In genomic region chr10:80703643-80704042, GRCm38 (mm10) we compare ENCODE assay signal across 8 mouse cellular contexts. TPM values are rescaled to one million over a fixed set of nuclear protein-coding genes. Genes with fewer than 3 reads are reported as not detected.
DNase-seq lines count a peak whose midpoint lies in the region; ATAC-seq and TF ChIP-seq lines count a peak whose summit lies in the region.

No protein-coding gene starts in this region.

- peaks cover 36% of the 10 kb centered on the region for H3K36me3 ChIP-seq in lung, embryonic 14.5 days (ENCODE audit: insufficient read depth)
- peaks cover 40% of the 10 kb centered on the region for H3K36me3 ChIP-seq in limb, embryonic 10.5 days
- peaks cover 33% of the 10 kb centered on the region for H3K36me3 ChIP-seq in neural tube, embryonic 15.5 days

- no peak for TF ChIP-seq CTCF in lung, embryonic 14.5 days (IDR thresholded peaks at IDR 0.05; ENCODE audit: low read depth)

- WGBS in lung, embryonic 14.5 days = 81% methylated on average over 5 of the region's 5 CpGs
- 86% methylated on average over 5 of the region's 5 CpGs for WGBS in limb, embryonic 10.5 days
- WGBS in neural tube, embryonic 15.5 days = 89% methylated on average over 5 of the region's 5 CpGs

- peak overlapping the region; percentile 59; the same call in 1 of the 2 replicates for H3K4me3 ChIP-seq in lung, embryonic 14.5 days (ENCODE audit: low read depth, low read length)
- H3K4me3 ChIP-seq in limb, embryonic 10.5 days = no peak overlapping the region
- H3K4me3 ChIP-seq in neural tube, embryonic 15.5 days (replicated peaks) = peak overlapping the region; percentile 67

- no peaks in the 10 kb centered on the region for H3K9me3 ChIP-seq in lung, embryonic 14.5 days (ENCODE audit: low read depth, low read length)
- no peaks in the 10 kb centered on the region for H3K9me3 ChIP-seq in limb, embryonic 10.5 days (replicated peaks)
- no peaks in the 10 kb centered on the region for H3K9me3 ChIP-seq in neural tube, embryonic 15.5 days (replicated peaks)

- peaks cover 12% of the 10 kb centered on the region for H3K4me1 ChIP-seq in lung, embryonic 14.5 days (ENCODE audit: insufficient read depth)
- peaks cover 39% of the 10 kb centered on the region for H3K4me1 ChIP-seq in limb, embryonic 10.5 days
- H3K4me1 ChIP-seq in neural tube, embryonic 15.5 days = peaks cover 44% of the 10 kb centered on the region

- no peaks in the 10 kb centered on the region for H3K27me3 ChIP-seq in lung, embryonic 14.5 days (ENCODE audit: insufficient read depth, low read length)
- no peaks in the 10 kb centered on the region for H3K27me3 ChIP-seq in limb, embryonic 10.5 days (ENCODE audit: low read depth, poor library complexity, severe bottlenecking)
- H3K27me3 ChIP-seq in neural tube, embryonic 15.5 days (replicated peaks) = no peaks in the 10 kb centered on the region

- no peak overlapping the region for H3K27ac ChIP-seq in lung, embryonic 14.5 days (ENCODE audit: low read depth)
- H3K27ac ChIP-seq in limb, embryonic 10.5 days = 0 out of 2 replicates have a peak overlapping the region, but pooled peaks have one; percentile 87
- peak overlapping the region; percentile 89; the same call in 1 of the 2 replicates for H3K27ac ChIP-seq in neural tube, embryonic 15.5 days (replicated peaks)

- peak; percentile 70 for DNase-seq in cerebellum, adult 11-12 months
- DNase-seq in cerebellum, adult 8-10 months = no peak
- no peak for DNase-seq in lung, embryonic 14.5 days
- DNase-seq in lung, postnatal 4 days = no peak
- DNase-seq in limb, embryonic 10.5 days (ENCODE audit: low spot score) = no peak
- no peak for DNase-seq in lung, postnatal 14 days
- DNase-seq in adipocyte (ENCODE audit: low spot score) = no peak

- peak overlapping the region; percentile 80 for H3K4me2 ChIP-seq in lung, embryonic 14.5 days
- peak overlapping the region; percentile 86 for H3K4me2 ChIP-seq in neural tube, embryonic 15.5 days

- no peak overlapping the region for H3K9ac ChIP-seq in lung, embryonic 14.5 days
- H3K9ac ChIP-seq in neural tube, embryonic 15.5 days (replicated peaks) = peak overlapping the region; percentile 68

- ATAC-seq in lung, embryonic 14.5 days (ENCODE audit: insufficient read depth) = no peak
- no peak for ATAC-seq in neural tube, embryonic 15.5 days (ENCODE audit: low FRiP score)

RNA-seq across cellular contexts. Expression of gene Izumo4, which starts 1.7 kb away (rescaled TPM):
- polyA plus RNA-seq in lung, embryonic 14.5 days (2014; fragmentation: Nextera tagmentation; extraction: Ambion mirVana) = 6.7 and 7.3 TPM in 2 replicates
- polyA plus RNA-seq in limb, embryonic 10.5 days (2016; fragmentation: Nextera tagmentation; extraction: Ambion mirVana) = 8.6 and 10.8 TPM in 2 replicates
- 43.3 and 46.8 TPM in 2 replicates for polyA plus RNA-seq in neural tube, embryonic 15.5 days (2015; fragmentation: Nextera tagmentation; extraction: Ambion mirVana)

RNA-seq across cellular contexts. Expression of gene Mob3a, which starts 1.9 kb away (rescaled TPM):
- polyA plus RNA-seq in lung, embryonic 14.5 days (2014; fragmentation: Nextera tagmentation; extraction: Ambion mirVana) = 35.1 and 40.3 TPM in 2 replicates
- 48.2 and 54.7 TPM in 2 replicates for polyA plus RNA-seq in limb, embryonic 10.5 days (2016; fragmentation: Nextera tagmentation; extraction: Ambion mirVana)
- polyA plus RNA-seq in neural tube, embryonic 15.5 days (2015; fragmentation: Nextera tagmentation; extraction: Ambion mirVana) = 53.0 and 58.8 TPM in 2 replicates

RNA-seq across cellular contexts. Expression of gene Mknk2, which starts 25.7 kb away (rescaled TPM):
- 102 and 110 TPM in 2 replicates for polyA plus RNA-seq in lung, embryonic 14.5 days (2014; fragmentation: Nextera tagmentation; extraction: Ambion mirVana)
- 137 and 153 TPM in 2 replicates for polyA plus RNA-seq in limb, embryonic 10.5 days (2016; fragmentation: Nextera tagmentation; extraction: Ambion mirVana)
- polyA plus RNA-seq in neural tube, embryonic 15.5 days (2015; fragmentation: Nextera tagmentation; extraction: Ambion mirVana) = 56.2 and 70.3 TPM in 2 replicates

RNA-seq across cellular contexts. Expression of gene Ap3d1, which starts 38.4 kb away (rescaled TPM):
- polyA plus RNA-seq in lung, embryonic 14.5 days (2014; fragmentation: Nextera tagmentation; extraction: Ambion mirVana) = 62.0 and 69.6 TPM in 2 replicates
- 54.6 and 60.6 TPM in 2 replicates for polyA plus RNA-seq in limb, embryonic 10.5 days (2016; fragmentation: Nextera tagmentation; extraction: Ambion mirVana)
- polyA plus RNA-seq in neural tube, embryonic 15.5 days (2015; fragmentation: Nextera tagmentation; extraction: Ambion mirVana) = 108 and 115 TPM in 2 replicates

RNA-seq across cellular contexts. Expression of gene Btbd2, which starts 46.8 kb away (rescaled TPM):
- 82.5 and 101 TPM in 2 replicates for polyA plus RNA-seq in lung, embryonic 14.5 days (2014; fragmentation: Nextera tagmentation; extraction: Ambion mirVana)
- 84.9 and 98.6 TPM in 2 replicates for polyA plus RNA-seq in limb, embryonic 10.5 days (2016; fragmentation: Nextera tagmentation; extraction: Ambion mirVana)
- polyA plus RNA-seq in neural tube, embryonic 15.5 days (2015; fragmentation: Nextera tagmentation; extraction: Ambion mirVana) = 91.9 and 92.1 TPM in 2 replicates
